Mouse (Mus musculus): ENCODE results near the gene Cep70. TPM values are rescaled to one million over a fixed set of nuclear protein-coding genes. Genes with fewer than 3 reads are reported as not detected.

The Cep70 gene
- total RNA-seq, 2 experiments from 2014 or later, result 31.7 to 35.4 TPM

DNA sequence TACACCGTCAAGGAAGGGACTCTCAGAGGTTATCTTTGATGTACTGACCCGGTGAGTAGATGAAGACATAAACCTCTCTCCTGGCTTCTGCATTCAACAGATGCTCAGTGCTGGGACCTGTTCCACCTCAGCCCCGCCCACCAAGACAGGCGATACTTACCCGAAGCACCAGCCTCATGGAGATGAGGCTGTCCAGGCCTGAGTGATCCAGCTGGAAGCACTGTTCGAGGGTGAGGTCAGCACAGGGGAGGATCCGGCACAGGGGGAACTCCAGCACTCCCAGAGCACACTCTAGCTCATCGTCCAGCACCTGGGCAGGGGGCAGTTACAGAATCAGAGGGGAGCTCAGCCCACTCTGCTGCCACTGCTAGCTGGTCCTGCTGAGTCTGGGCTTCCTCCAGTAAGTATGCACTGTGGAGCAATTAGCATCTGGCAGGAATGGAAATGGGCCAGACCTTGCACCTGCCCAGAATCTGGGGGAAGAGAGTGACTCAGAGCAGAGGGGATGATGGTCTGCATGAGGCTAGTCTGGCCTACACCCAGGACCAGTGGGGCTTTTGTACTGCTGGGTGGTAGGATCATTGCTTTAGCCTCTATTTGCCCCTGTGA is 76.3 kb downstream of the Cep70 start:
- no peak for ATAC-seq (replicated peaks; ENCODE audit: poor library complexity)

DNA sequence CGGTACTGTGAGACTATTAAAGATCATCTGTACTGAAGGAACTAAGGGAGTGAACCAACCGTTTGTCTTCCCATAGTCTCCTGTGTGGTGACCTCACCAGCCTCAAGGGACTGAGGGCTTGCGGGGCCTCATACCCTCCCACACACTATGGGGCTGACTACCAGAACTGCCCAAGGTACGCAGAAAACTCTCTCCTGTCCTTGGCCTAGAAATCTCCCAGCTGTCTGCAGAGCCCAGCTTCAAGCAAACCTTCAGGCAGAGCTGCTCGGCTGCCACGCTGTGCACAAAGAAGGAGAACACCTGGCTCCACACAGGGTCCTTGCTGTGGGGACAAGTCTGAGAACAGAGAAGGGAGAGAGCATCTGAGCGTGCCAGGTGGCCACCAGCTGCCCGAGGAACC is 76.8 kb downstream of the Cep70 start:
- ATAC-seq (replicated peaks; ENCODE audit: poor library complexity), result no peak

DNA sequence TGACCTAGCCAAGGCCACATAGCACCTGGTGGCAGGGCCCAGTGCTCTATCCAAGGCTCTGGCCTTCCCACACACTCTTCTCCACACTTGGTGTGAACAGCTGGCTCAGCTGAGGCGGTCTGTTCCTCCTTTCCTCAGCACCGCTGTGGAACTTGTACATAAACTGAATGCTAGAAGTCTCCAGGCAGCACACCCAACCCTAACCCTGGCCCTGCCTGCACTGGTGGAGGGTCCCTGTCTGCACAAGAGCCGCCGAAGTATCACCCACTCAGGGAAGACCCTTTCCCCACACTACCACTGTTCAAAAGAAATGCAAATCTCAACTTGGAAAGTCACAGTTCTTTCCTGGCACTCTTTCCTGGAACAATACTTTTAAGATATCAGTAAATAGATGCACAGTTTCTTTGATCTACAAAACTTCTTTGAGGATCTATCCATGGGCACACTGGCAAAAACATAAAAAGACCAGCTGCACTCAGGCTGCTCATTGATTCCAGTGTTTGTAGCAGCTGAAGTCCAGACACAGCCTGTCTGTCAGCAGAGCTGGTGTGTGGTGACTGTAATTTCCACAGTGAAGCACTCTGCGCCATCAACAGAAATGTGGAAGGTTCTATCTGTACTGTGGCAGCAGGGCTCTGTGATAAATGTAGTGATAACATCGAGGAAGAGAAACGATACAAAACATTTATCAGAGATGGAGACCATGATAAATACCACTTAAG is 82.2 kb downstream of the Cep70 start:
- no peak for ATAC-seq (replicated peaks; ENCODE audit: poor library complexity)

DNA sequence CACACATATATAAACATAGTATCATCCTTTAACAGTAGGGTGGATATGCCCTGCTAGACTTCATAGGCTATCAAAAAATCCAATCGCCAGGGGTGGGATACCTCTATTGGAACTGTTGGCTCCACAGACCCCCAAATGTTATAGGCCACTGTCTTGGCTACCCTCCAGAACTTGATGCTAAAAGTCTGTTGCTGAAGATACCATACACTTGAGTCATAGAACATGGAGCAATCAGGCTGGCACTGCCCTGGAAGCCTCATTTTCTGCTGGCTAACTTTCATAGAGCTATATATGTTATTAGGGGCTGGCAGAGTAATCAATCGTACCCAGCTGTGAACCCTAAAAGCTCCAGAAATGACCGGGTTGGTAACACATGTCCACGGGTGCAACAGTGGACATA is 82.8 kb downstream of the Cep70 start:
- no peak for ATAC-seq (replicated peaks; ENCODE audit: poor library complexity)

DNA sequence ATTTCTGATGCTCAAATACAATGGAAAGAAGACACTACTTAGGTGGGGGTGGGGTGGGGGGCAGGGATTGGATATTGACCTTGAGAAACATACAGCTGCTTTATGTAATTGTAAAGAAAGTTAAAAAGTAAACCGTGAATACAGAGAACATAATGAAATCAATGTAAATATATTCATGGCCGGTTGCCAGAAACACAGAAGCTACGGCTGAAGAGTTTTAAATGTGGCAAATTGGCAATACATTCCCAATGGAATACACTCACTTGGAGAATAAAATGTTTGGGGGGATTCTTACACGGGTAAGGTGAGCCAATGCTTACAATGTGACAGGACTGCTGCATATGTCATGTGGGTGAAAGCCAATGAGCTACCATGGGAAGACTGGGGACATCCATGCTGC is 83.7 kb downstream of the Cep70 start:
- ATAC-seq (replicated peaks; ENCODE audit: poor library complexity), result no peak

DNA sequence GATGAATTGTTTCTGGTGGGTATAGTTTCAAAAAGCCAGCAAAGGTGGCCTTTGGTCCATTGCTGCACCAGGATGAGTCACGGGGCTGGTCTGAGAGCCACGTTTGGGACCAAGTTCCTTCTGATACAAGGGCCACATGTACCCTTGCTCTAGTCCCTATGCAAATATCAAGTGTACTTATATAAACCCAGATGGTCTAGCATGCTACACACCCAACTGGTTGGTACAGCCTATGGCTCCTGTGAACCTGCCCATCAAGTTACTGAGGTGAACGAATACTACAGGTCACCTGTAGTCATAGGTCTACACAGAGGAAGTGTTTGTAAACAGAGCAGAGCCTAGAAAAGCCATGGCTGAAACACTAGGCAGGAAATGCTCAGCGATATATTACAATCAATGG is 93.4 kb downstream of the Cep70 start:
- ATAC-seq (replicated peaks; ENCODE audit: poor library complexity), result no peak

DNA sequence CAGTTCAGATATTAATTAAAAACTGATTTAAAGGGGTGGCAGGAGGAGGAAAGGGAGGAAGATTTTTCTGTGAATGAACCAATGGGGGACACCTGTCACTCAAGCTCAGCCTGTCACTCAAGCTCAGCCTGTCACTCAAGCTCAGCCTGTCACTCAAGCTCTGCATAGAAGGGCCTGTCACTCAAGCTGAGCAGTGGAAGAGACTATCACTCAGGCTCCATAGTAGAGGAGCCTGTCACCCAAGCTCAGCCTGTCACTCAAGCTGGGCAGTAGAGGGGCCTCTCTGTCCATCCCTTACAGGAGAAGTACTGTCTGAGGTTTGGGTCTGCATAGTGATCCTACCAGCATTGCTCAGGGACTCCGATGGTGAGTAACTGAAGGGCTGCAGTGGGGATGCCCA is 95.1 kb downstream of the Cep70 start:
- no peak for ATAC-seq (replicated peaks; ENCODE audit: poor library complexity)

DNA sequence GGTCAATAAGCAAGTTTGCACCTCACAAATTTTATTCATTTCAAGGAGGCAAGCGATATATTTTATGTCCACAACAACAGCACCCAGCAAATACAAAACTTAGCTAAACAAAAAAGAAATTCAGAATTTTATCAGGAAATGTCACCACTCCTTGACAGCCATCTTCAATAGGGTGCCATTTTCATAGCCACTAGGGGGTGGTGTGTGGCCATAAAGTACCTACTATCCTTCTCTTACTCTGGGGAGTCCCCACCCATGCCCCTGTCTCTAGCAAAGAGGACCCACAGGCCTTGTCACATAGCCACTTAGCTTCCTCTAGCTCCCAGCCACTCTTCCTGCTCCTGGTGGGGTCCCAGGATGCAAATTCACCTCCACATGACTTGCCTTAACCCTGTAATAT is 96.0 kb downstream of the Cep70 start:
- ATAC-seq (replicated peaks; ENCODE audit: poor library complexity), result peak; percentile 65

DNA sequence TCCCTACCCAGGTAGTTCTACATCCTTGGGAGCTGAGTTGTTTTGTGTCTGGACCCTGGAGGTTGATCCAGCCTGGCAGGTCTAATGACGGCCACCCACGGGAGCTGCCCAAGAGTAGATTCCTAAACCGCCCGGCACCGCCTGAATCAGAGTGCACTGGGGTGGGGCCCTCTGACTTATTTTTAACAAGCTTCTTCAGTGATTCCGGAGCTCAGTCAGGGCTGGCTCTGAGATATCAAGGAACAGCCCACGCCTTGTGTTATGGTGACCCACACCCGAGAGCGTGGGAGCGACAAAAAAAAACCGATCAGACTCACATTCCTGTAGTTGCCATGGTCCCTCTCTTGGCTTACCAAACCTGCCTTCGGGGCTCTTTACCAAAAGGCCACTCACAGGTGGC is 97.0 kb downstream of the Cep70 start:
- ATAC-seq (replicated peaks; ENCODE audit: poor library complexity), result no peak

DNA sequence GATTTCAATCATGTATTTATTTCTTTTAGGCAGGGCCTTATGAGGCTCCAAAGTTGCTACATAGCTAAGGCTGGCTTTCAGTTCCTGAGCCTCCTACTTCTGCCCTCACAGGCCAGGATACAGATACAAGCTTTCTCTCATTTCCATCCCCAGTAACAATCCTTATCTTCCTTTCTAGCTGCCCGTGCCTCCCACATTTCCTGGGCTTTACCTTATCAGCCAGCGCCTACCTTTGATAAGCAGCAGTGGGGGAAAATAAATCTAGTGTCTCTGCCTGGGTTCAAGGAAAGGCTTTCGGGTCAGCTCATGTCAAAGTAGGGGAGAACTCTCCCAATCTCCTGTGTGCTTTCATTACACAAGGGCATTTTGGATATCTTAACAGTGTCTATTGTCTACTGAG is 98.4 kb downstream of the Cep70 start:
- no peak for ATAC-seq (replicated peaks; ENCODE audit: poor library complexity)

DNA sequence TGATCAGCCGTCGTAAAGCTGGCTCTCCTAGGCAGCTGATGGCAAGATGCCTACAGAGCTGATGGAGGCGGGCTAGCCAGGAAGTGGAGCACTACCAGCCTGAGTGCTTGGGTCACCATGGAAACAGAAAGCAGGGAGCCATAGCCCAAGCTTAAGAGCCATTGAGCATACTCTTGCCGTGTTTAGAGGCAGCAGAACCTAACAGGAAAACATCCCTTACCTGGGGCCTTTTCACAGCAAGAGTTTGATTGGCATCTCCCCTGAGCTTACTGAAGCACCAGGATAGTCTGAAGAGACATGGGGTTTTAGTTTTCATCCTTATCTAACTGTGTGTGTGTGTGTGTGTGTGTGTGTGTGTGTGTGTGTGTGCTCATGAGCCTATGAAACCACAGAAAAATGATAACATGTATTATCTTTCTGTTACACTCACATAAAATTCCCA is 102.2 kb downstream of the Cep70 start:
- peak; percentile 73 for ATAC-seq (replicated peaks; ENCODE audit: poor library complexity)

Other genes starting within 250 kb of the Cep70 start
- not detected in 2 replicates for gene Gm1123, start 207.7 kb upstream of the Cep70 start, total RNA-seq (2015)
- not detected in 2 replicates for gene Gm1123, start 207.7 kb upstream of the Cep70 start, total RNA-seq (2017)
- gene Pik3cb, start 102.7 kb upstream of the Cep70 start, total RNA-seq (2015), result 12.3 and 13.5 TPM in 2 replicates
- 4.6 and 5.3 TPM in 2 replicates for gene Pik3cb, start 102.7 kb upstream of the Cep70 start, total RNA-seq (2017)
- gene Faiml, start 6.1 kb upstream of the Cep70 start, total RNA-seq (2015), result not detected in 2 replicates
- not detected in 2 replicates for gene Faiml, start 6.1 kb upstream of the Cep70 start, total RNA-seq (2017)
- not detected in 2 replicates for gene Esyt3, start 115.2 kb downstream of the Cep70 start, total RNA-seq (2015)
- gene Esyt3, start 115.2 kb downstream of the Cep70 start, total RNA-seq (2017), result not detected in 2 replicates
- gene Mras, start 194.0 kb downstream of the Cep70 start, total RNA-seq (2015), result 4.7 and 5.1 TPM in 2 replicates
- 4.1 and 5.2 TPM in 2 replicates for gene Mras, start 194.0 kb downstream of the Cep70 start, total RNA-seq (2017)
- gene Nme9, start 208.1 kb downstream of the Cep70 start, total RNA-seq (2015), result not detected in 2 replicates
- not detected in 2 replicates for gene Nme9, start 208.1 kb downstream of the Cep70 start, total RNA-seq (2017)

Measured in megakaryocyte progenitor cell, adult 5-6 weeks (primary cell).